Mouse (Mus musculus) lung, embryonic 16.5 days (tissue): Measurements from ENCODE around the gene Rph3al. TPM values are rescaled to one million over a fixed set of nuclear protein-coding genes. Genes with fewer than 3 reads are reported as not detected.
A peak's percentile ranks its signal among the peaks of the same experiment; 100 is the strongest.

Experiments
- ATAC-seq: fragments of 200-750 bp; cut with Nextera tagmentation; 2 replicates; pipeline ENCODE4 v1.8.0; 2017; ENCODE audit warnings: low read depth, mild to moderate bottlenecking, moderate library complexity
- H3K27ac ChIP-seq: fragments of 300-500 bp; sonication (generic); 2 replicates; pipeline ENCODE4 v1.5.1; 2014; ENCODE audit warnings: mild to moderate bottlenecking, control low read depth, low read length
- H3K27me3 ChIP-seq: fragments of 300-500 bp; sonication (generic); 2 replicates; pipeline ENCODE4 v1.6.1; 2014; ENCODE audit warnings: low read depth, low read length, mixed read lengths; ENCODE audit not compliant: control insufficient read depth, insufficient read depth
- H3K36me3 ChIP-seq: fragments of 300-500 bp; sonication (generic); 2 replicates; pipeline ENCODE4 v1.6.1; 2014; ENCODE audit warnings: low read length; ENCODE audit not compliant: control insufficient read depth, insufficient read depth
- H3K4me1 ChIP-seq: fragments of 300-500 bp; sonication (generic); replicated peaks from 2 replicates; pipeline ENCODE4 v1.6.1; 2014; ENCODE audit warnings: low read length, mixed read lengths; ENCODE audit not compliant: control insufficient read depth, insufficient read depth
- H3K4me2 ChIP-seq: fragments of 300-500 bp; sonication (generic); 2 replicates; pipeline ENCODE4 v1.6.1; 2014; ENCODE audit warnings: low read depth, low read length, control low read depth
- H3K4me3 ChIP-seq: fragments of 300-500 bp; sonication (generic); 2 replicates; pipeline ENCODE4 v1.5.1; 2014; ENCODE audit warnings: mild to moderate bottlenecking, low read length, control low read depth
- H3K9ac ChIP-seq: fragments of 300-500 bp; sonication (generic); 2 replicates; pipeline ENCODE4 v1.6.1; 2014; ENCODE audit warnings: low read length, control low read depth
- H3K9me3 ChIP-seq: fragments of 300-500 bp; sonication (generic); 2 replicates; pipeline ENCODE4 v1.6.1; 2016; ENCODE audit warnings: low read length; ENCODE audit not compliant: control insufficient read depth
- WGBS: fragments of 180-500 bp; shearing (Covaris S2); extraction: QIAGEN DNeasy Blood & Tissue Kit; methylation state at CpG from one replicate; pipeline ENCODE4 v1.1.7; 2014; 5-methylcytosine and 5-hydroxymethylcytosine counted together
- polyA plus RNA-seq: library from polyadenylated mRNA; unstranded; fragments of >200 nt; fragmentation: Nextera tagmentation; extraction: Ambion mirVana; gene quantifications from 2 replicates; pipeline ENCODE4 v1.2.1, GENCODE M21; 2015

Rph3al gene
- polyA plus RNA-seq, 1 experiment from 2014 or later, result 8.1 TPM

- Histone ChIP-seq H3K9ac (no peak overlapping the region), H3K27me3 (no peaks in the 10 kb centered on the region), H3K9me3 (no peaks in the 10 kb centered on the region), H3K4me1 (peaks cover 10% of the 10 kb centered on the region), H3K4me2 (no peak overlapping the region), H3K27ac (no peak overlapping the region), H3K4me3 (no peak overlapping the region), H3K36me3 (no peaks in the 10 kb centered on the region)
- 54% methylated on average over 2 of the region's 2 CpGs for WGBS
- ATAC-seq, result peak; percentile 62
Observed at GRCm38 (mm10) chr11:75852485-75852884, 85.7 kb downstream of the Rph3al start.

- peak; percentile 47; the same call in 1 of the 2 replicates for ATAC-seq
- Histone ChIP-seq H3K9me3 (no peaks in the 10 kb centered on the region), H3K4me3 (no peak overlapping the region), H3K9ac (no peak overlapping the region), H3K4me1 (peaks cover 6% of the 10 kb centered on the region; the same call in 1 of the 2 replicates), H3K36me3 (no peaks in the 10 kb centered on the region), H3K4me2 (no peak overlapping the region), H3K27ac (no peak overlapping the region), H3K27me3 (no peaks in the 10 kb centered on the region)
- WGBS, result 72% methylated on average over 6 of the region's 6 CpGs
Observed at GRCm38 (mm10) chr11:75849552-75849951, 88.7 kb downstream of the Rph3al start.

- Histone ChIP-seq H3K4me2 (no peak overlapping the region), H3K27me3 (no peaks in the 10 kb centered on the region), H3K9ac (no peak overlapping the region), H3K4me1 (no peaks in the 10 kb centered on the region), H3K27ac (no peak overlapping the region), H3K4me3 (no peak overlapping the region), H3K36me3 (no peaks in the 10 kb centered on the region), H3K9me3 (no peaks in the 10 kb centered on the region)
- 48% methylated on average over 7 of the region's 7 CpGs for WGBS
- ATAC-seq, result no peak
Observed at GRCm38 (mm10) chr11:75846589-75846988, 91.6 kb downstream of the Rph3al start.

- no peak for ATAC-seq
- 51% methylated on average over 7 of the region's 7 CpGs for WGBS
- no peaks in the 10 kb centered on the region for H3K4me1 ChIP-seq
- no peak overlapping the region for H3K27ac ChIP-seq
- H3K36me3 ChIP-seq, result no peaks in the 10 kb centered on the region
- H3K9ac ChIP-seq, result no peak overlapping the region
- H3K27me3 ChIP-seq, result no peaks in the 10 kb centered on the region
- no peaks in the 10 kb centered on the region for H3K9me3 ChIP-seq
- no peak overlapping the region for H3K4me3 ChIP-seq
- no peak overlapping the region for H3K4me2 ChIP-seq
Observed at GRCm38 (mm10) chr11:75845675-75846074, 92.6 kb downstream of the Rph3al start.

- Histone ChIP-seq H3K27ac (no peak overlapping the region), H3K27me3 (no peaks in the 10 kb centered on the region), H3K9me3 (no peaks in the 10 kb centered on the region), H3K4me2 (no peak overlapping the region), H3K4me1 (no peaks in the 10 kb centered on the region), H3K9ac (no peak overlapping the region), H3K36me3 (no peaks in the 10 kb centered on the region), H3K4me3 (no peak overlapping the region)
- no peak for ATAC-seq
- WGBS, result 63% methylated on average over 4 of the region's 4 CpGs
Observed at GRCm38 (mm10) chr11:75842904-75843619, 95.2 kb downstream of the Rph3al start.

GRCm38 (mm10) chr11:75841503-75841902 is 96.7 kb downstream of the Rph3al start:
- Histone ChIP-seq H3K9me3 (no peaks in the 10 kb centered on the region), H3K4me3 (no peak overlapping the region), H3K4me2 (no peak overlapping the region), H3K36me3 (no peaks in the 10 kb centered on the region), H3K9ac (no peak overlapping the region), H3K4me1 (no peaks in the 10 kb centered on the region), H3K27me3 (no peaks in the 10 kb centered on the region), H3K27ac (no peak overlapping the region)
- WGBS, result 66% methylated on average over 3 of the region's 3 CpGs
- no peak for ATAC-seq

GRCm38 (mm10) chr11:75839536-75840430 is 98.4 kb downstream of the Rph3al start:
- Histone ChIP-seq H3K4me2 (no peak overlapping the region), H3K9ac (no peak overlapping the region), H3K27me3 (no peaks in the 10 kb centered on the region), H3K4me1 (no peaks in the 10 kb centered on the region), H3K4me3 (no peak overlapping the region), H3K9me3 (no peaks in the 10 kb centered on the region), H3K27ac (no peak overlapping the region), H3K36me3 (no peaks in the 10 kb centered on the region)
- no peak for ATAC-seq
- WGBS, result 73% methylated on average over 12 of the region's 12 CpGs

- Histone ChIP-seq H3K4me1 (no peaks in the 10 kb centered on the region), H3K36me3 (no peaks in the 10 kb centered on the region), H3K9me3 (no peaks in the 10 kb centered on the region), H3K4me2 (no peak overlapping the region), H3K4me3 (no peak overlapping the region), H3K9ac (no peak overlapping the region), H3K27ac (no peak overlapping the region), H3K27me3 (no peaks in the 10 kb centered on the region)
- ATAC-seq, result no peak
- 73% methylated on average over 10 of the region's 10 CpGs for WGBS
Observed at GRCm38 (mm10) chr11:75838861-75839426, 99.3 kb downstream of the Rph3al start.

GRCm38 (mm10) chr11:75836240-75836610 is 102.0 kb downstream of the Rph3al start:
- H3K4me3 ChIP-seq, result no peak overlapping the region
- H3K4me2 ChIP-seq, result no peak overlapping the region
- no peaks in the 10 kb centered on the region for H3K4me1 ChIP-seq
- no peak overlapping the region for H3K27ac ChIP-seq
- no peak overlapping the region for H3K9ac ChIP-seq
- 71% methylated on average over 11 of the region's 11 CpGs for WGBS
- no peaks in the 10 kb centered on the region for H3K36me3 ChIP-seq
- no peak for ATAC-seq
- no peaks in the 10 kb centered on the region for H3K27me3 ChIP-seq
- H3K9me3 ChIP-seq, result no peaks in the 10 kb centered on the region
